Mouse (Mus musculus) left cerebral cortex, adult 18-20 months (tissue): ENCODE data around the gene Trim12a. TPM values are rescaled to one million over a fixed set of nuclear protein-coding genes. Genes with fewer than 3 reads are reported as not detected.
"Not testable (repeated sequence)": the region's sequence is repeated elsewhere in the genome, so short reads cannot be mapped to it uniquely, and the experiment has no call there.

Experiments used
- DNase-seq, 2 experiments: peaks; one replicate each; pipeline ENCODE4 v3.0.0; 2021 to 2022; ENCODE audit warnings: low spot score in 2 of 2, mixed read lengths in 1 of 2
- long read RNA-seq, 2 experiments: library from polyadenylated mRNA; stranded (forward); transcript quantifications; one replicate each; pipeline ENCODE4 v2.0.0; 2021
- total RNA-seq, 2 experiments: library from RNA; stranded (reverse); gene quantifications; 2 replicates each; pipeline ENCODE4 v1.2.3; 2021

Gene Trim12a
- 1 to 10 TPM; 2.2 to 2.6 TPM for total RNA-seq
- long read RNA-seq, experiment 1 = 0 reads
- long read RNA-seq, experiment 2, partial matches to known transcripts = 0 of 1 reads
- long read RNA-seq, experiment 2, other reads (novel, unspliced or antisense) = 1 of 1 reads

GRCm38 (mm10) chr7:104315369-104316080 is at the start of gene Trim12a:
Gene Trim12a, minus strand, starts transcription at chr7:104315466.
- not testable (repeated sequence) for DNase-seq

DNA sequence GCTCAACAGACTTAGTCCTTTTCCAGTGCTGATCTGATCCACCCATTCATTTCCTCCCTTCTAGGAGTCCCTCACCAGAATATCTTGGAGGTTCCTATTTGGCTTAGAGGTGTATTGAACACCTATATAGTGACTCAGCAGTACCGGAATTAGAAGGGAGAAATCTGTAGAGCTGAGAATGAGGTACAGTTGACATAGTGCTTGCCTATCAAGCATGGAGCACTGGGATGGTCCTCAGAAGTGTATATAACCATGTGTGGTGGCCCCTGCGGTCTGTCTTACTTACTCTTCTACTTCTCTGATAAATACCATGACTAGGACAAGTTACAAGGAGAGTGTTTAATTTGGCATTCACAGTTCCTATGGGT is 38.3 kb upstream of the Trim12a start:
- no peak for DNase-seq

DNA sequence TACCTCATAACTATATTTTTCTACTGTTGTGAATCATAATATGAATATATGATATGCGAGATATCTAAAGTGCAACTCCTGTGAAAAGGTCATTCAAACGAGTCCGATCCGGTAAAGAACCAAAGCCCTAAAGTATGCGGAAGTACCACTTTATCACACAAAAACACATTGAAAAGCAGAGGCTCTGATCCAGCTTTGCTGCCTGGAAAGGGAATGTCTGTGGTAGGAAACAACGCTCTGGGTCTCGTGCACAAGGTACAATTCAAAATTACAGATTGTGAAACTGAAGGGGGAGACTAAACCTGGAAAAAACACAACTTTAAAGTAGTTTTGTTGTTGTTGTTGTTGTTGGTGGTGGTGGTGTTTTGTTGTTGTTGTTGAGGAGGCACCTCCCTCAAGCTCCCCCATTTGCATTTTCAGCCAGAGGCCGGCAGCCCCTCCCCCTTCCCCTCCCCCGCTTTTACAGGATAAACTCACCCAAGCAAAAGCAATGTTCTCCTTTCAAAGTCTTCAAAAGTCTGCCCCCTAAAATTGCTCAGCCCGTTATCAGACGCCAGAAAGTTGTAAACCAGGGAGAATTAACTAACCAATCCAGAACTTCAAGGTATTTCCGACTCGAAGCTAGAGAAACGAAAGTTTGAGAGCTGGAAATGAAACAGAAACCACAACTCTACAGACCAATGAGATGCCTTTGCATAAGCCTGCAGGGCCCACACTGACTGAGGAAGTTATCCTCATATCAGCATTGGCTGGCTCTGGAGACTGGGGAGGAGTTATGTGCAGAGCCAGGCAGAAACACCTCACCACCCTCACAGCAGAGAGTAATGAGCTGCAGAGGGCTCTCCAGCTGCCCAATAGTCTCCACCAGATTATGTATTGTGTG is 37.7 kb upstream of the Trim12a start, which contains the start of gene Trim12c:
Gene Trim12c, minus strand, starts transcription at position 646 of the 883 bp plus-strand sequence.
- DNase-seq = peak in 1 of 2 experiments; percentile 1

- not testable (repeated sequence) for DNase-seq
Measured at GRCm38 (mm10) chr7:104348043-104348442, 32.8 kb upstream of the Trim12a start.

DNA sequence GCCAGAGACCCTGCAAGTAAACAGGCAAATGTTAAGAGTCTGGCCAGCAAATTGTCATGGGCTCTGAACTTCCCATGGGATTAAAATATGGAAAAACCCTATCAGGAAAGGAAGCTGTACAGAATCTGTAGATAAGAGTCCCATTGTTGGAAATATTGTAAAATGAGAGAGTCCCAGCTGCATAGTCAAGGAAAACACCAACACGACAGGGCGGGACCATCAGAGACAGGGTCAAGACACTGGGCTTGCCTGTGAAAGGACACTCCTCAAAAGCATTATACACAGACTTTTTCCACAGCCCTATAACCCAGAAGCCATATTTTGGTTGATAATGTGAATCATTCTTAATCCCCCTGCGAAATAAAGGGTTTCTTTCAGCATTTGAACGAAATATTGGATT is 25.5 kb upstream of the Trim12a start:
- not testable (repeated sequence) for DNase-seq

GRCm38 (mm10) chr7:104335547-104335946 is 20.3 kb upstream of the Trim12a start:
- DNase-seq = not testable (repeated sequence)

DNA sequence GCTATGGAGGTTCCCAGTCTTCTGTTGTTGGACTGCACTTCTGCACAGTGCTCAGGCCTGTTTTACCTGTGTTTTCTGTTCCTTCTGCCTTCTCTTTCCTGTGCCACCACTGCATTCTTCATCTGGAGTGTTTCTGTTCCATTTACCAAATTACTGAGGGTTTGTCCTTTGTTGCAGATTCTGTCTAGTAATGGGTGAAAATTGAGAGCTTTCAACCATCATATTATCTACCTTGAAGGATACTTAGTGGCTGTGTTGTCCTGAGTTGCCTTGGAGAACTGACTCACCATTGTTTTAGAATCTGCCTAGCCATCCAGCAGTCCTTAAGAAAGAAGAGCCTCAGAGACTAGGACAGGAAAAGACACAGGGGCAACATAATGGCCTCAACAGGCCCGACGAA is 13.9 kb upstream of the Trim12a start, which contains the start of gene Trim34b:
Gene Trim34b, plus strand, starts transcription at position 301 of the 400 bp plus-strand sequence.
- not testable (repeated sequence) for DNase-seq

DNA sequence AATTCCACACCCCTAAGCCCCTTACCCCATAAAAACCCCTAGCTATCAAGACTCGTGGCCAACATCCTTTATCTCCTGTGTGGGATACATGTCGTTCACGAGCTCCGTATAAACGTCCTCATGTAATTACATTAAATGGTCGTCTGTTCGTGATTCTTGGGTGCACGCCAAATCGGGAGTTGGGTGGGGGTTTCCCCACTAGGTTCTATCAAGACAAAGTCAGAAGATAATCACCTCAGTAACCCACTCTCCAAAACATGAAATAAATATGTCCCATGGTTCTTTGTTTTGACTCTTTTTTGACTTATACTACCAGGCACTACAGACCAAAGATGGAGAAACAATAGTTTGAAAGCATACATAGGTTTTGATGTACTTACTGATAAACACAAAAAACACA is 6.8 kb upstream of the Trim12a start:
- no peak for DNase-seq

- DNase-seq = no peak
Measured at GRCm38 (mm10) chr7:104314796-104315353, 391 bp downstream of the Trim12a start.

DNA sequence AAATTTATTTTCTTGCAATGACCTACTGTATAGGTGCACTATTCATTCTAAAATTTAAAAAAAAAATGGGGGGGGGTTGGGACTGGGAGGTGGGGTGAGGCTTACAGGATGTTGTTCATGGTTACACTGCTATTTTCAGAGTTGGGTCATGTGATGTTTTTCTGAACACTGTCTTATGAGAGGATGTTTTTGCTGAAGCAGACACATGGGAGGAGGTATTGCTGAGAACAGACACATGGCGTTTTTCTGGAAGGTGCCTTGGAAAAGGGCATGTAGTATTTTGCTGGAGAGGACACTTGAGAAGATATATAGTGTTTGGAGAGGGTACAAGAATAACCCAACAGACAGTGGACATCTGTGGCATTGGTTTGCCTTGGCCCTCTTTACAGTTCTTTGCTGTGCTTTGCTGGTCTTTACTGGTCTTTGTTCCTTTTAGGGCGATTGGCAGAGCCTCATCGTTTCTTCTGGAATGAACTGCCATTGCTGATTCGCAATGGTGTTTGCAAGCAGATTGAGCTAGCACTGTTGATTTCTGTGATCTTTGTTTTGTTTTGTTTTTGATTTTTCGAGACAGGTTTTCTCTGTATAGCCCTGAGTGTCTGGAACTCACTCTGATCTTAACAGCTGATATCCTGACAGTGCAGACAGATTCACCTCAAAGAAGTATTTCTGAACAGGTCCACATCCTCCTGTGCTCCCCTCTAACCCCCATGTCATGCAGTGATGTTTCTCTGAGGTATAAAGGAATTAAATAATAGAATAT is 23.4 kb downstream of the Trim12a start:
- DNase-seq = no peak

DNA sequence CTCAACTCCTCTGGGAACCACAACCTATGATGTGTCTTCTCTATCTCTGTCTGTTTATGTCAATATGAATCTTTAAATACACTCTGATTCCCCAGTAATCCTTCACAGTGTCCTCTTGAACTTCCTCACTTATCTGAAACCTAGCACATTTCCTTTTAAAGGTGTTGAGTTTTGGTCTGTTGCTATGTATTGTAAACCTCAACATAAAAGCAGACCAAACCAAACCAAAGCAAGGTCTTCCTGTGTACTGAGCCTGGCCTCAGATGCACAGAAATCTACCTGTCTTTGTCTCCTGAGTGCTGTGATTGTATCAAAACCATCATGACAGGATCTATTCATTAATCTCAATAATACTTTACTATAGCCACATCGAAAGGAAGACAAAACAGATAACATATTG is 24.6 kb downstream of the Trim12a start:
- no peak for DNase-seq

GRCm38 (mm10) chr7:104287576-104288443 is 27.5 kb downstream of the Trim12a start, which contains the start of gene Trim5:
Gene Trim5, minus strand, starts transcription at chr7:104288094.
- not testable (repeated sequence) for DNase-seq

DNA sequence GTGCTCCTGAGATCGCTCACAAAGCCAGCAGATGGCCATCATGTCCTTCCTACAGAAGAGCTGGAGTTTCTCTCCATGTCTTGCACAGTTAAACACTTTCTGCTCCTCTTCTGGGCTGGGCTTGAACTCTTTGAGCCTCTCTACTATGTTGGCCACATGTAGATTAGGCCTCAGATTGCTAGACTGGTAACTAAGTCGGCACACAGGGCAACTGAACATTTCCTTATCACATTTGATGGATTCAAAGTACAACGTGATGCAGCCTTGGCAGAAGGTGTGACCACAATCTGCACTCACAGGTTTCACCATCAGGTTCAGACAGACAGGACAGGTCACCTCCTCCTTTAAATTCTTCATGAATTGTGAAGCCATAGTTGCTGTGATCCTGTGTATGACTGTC is 35.9 kb downstream of the Trim12a start:
- not testable (repeated sequence) for DNase-seq

- DNase-seq = not testable (repeated sequence)
Measured at GRCm38 (mm10) chr7:104265335-104265734, 49.9 kb downstream of the Trim12a start.

DNA sequence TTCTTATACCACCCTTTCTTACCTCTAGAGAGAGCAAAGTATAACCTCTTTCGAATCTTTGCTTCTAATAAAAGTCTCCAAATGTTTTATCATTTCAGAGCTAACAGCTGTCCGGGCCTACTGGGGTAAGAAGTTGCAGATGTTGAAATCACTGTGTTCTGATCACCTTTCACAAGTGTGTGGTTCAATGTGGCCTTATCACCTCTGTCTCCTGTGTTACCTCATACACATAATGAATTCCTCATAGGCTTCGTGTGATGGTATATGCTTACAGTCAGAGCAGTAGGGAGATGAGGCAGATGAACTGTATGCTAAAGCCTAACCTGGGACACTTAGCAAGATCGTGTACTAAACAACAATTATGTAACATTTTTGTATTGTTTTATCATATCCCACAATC is 54.9 kb downstream of the Trim12a start:
- DNase-seq = not testable (repeated sequence)
